Mouse (Mus musculus): Measurements from ENCODE around the gene Olfr1264. TPM values are rescaled to one million over a fixed set of nuclear protein-coding genes. Genes with fewer than 3 reads are reported as not detected.

Gene Olfr1264
- not detected in 2 replicates for polyA plus RNA-seq (2014; fragmentation: Nextera tagmentation; extraction: Ambion mirVana)

DNA sequence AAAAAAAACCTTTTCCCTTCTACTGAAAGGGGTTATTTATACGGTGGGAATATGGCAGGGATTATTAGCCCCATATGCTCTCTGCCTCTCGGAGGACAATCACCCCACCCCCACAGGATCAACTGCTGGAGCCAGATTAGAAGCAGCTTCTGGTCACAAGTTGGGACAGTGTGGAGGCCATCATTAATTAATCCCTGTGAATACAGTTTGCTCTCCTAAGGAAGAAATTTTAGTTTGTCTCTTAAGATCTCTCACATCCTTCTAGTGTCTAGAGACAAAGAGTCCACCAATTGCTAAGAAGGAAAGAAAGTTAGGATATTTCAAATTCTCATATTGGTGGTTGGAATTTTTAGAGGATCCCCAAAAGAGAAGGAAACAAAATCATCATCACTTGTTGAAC, at the start of gene Olfr1264:
Olfr1264 (minus strand) TSS at position 101 of the 400 bp plus-strand sequence.
- Histone ChIP-seq H3K4me1 (ENCODE audit: control insufficient read depth, insufficient read depth, low read length) (no peaks in the 10 kb centered on the region), H3K27ac (replicated peaks; ENCODE audit: low read depth, low read length) (no peak within 1 kb of the TSS), H3K4me3 (ENCODE audit: low read depth, low read length) (no peak within 1 kb of the TSS), H3K36me3 (ENCODE audit: control insufficient read depth, insufficient read depth, low read length) (no peaks in the 10 kb centered on the region), H3K4me2 (ENCODE audit: low read depth, severe bottlenecking) (no peak within 1 kb of the TSS), H3K9me3 (ENCODE audit: control insufficient read depth, low read length) (no peaks in the 10 kb centered on the region), H3K27me3 (ENCODE audit: control insufficient read depth, insufficient read depth, low read length) (no peaks in the 10 kb centered on the region), H3K9ac (ENCODE audit: low read length) (no peak within 1 kb of the TSS)
- DNase-seq (ENCODE audit: low spot score) (no peak), ATAC-seq (ENCODE audit: insufficient number of reproducible peaks, low FRiP score, low TSS enrichment, low read depth) (no peak)
- WGBS = 15% methylated on average over 2 of the region's 2 CpGs

DNA sequence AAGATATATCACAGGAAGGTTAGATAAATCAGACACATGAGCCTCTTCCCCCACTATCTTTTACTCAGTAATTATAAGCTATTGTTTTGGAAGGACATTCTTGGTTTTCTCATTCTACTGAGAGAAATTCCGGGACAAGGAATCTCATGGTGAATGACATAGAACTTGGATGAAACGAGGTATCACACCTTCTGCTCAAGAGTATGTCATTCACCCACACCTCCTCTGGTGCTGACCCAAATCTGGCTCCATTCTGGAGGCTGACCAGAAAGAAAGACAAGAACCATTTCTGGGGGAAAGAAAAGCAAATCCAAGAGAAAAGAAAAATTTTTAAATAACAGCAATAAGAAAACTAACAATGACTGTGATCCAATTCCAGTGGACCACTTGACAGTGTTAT, 44.7 kb upstream of the Olfr1264 start:
- H3K27ac ChIP-seq (replicated peaks; ENCODE audit: low read depth, low read length) = no peak overlapping the region
- no peaks in the 10 kb centered on the region for H3K4me1 ChIP-seq (ENCODE audit: control insufficient read depth, insufficient read depth, low read length)
- DNase-seq (ENCODE audit: low spot score) = no peak
- no peaks in the 10 kb centered on the region for H3K27me3 ChIP-seq (ENCODE audit: control insufficient read depth, insufficient read depth, low read length)
- no peaks in the 10 kb centered on the region for H3K9me3 ChIP-seq (ENCODE audit: control insufficient read depth, low read length)
- H3K36me3 ChIP-seq (ENCODE audit: control insufficient read depth, insufficient read depth, low read length) = no peaks in the 10 kb centered on the region
- WGBS = 70% methylated on average over 2 of the region's 2 CpGs
- H3K4me3 ChIP-seq (ENCODE audit: low read depth, low read length) = no peak overlapping the region
- no peak overlapping the region for H3K4me2 ChIP-seq (ENCODE audit: low read depth, severe bottlenecking)
- no peak for ATAC-seq (ENCODE audit: insufficient number of reproducible peaks, low FRiP score, low TSS enrichment, low read depth)
- no peak overlapping the region for H3K9ac ChIP-seq (ENCODE audit: low read length)

DNA sequence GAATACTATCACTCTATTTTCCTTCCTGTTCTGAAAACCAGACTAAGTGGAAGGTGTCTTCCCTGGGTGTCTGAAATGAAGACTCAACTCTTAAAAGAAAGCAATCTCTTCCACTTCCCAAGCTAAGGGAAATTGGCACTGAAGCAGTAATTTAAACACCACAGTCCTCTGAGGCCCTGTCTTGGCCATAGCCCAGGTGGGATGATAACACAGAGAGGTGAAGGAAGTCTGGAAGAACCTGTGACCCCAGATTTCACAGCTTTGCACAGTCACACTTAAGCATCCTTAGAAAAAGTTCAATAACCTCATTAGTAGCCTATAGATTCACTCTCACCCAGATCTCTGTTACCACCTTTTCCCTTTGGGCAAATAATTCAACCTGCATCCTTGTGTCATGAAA, 38.1 kb upstream of the Olfr1264 start, which contains the start of gene Olfr140:
Olfr140 (minus strand) TSS at position 101 of the 400 bp plus-strand sequence.
- H3K9ac ChIP-seq (ENCODE audit: low read length) = no peak within 1 kb of the TSS
- ATAC-seq (ENCODE audit: insufficient number of reproducible peaks, low FRiP score, low TSS enrichment, low read depth) (no peak), DNase-seq (ENCODE audit: low spot score) (no peak)
- no peak within 1 kb of the TSS for H3K4me3 ChIP-seq (ENCODE audit: low read depth, low read length)
- H3K27ac ChIP-seq (replicated peaks; ENCODE audit: low read depth, low read length) = no peak within 1 kb of the TSS
- no peak within 1 kb of the TSS for H3K4me2 ChIP-seq (ENCODE audit: low read depth, severe bottlenecking)
- no peaks in the 10 kb centered on the region for H3K9me3 ChIP-seq (ENCODE audit: control insufficient read depth, low read length)
- H3K27me3 ChIP-seq (ENCODE audit: control insufficient read depth, insufficient read depth, low read length) = no peaks in the 10 kb centered on the region
- H3K36me3 ChIP-seq (ENCODE audit: control insufficient read depth, insufficient read depth, low read length) = no peaks in the 10 kb centered on the region
- H3K4me1 ChIP-seq (ENCODE audit: control insufficient read depth, insufficient read depth, low read length) = no peaks in the 10 kb centered on the region

DNA sequence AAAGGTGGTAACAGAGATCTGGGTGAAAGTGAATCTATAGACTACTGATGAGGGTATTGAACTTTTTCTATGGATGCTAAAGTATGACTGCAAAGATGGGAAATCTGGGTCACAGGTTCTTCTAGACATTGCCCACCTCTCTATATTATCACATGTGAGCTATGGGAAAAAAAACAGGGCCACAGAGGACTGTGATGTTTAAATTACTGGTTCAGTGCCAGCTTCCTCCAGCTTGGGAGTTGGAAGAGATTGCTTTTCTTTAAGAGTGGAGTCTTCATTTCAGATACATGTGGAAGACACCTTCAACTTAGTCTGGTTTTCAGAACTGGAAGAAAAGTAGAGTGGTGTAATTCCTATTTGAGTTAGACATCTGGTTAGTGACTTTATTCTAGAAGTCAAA, 9.7 kb upstream of the Olfr1264 start, which contains the start of gene Olfr1265:
Olfr1265 (plus strand) TSS at position 301 of the 400 bp plus-strand sequence.
- ATAC-seq (ENCODE audit: insufficient number of reproducible peaks, low FRiP score, low TSS enrichment, low read depth) = no peak
- no peaks in the 10 kb centered on the region for H3K9me3 ChIP-seq (ENCODE audit: control insufficient read depth, low read length)

DNA sequence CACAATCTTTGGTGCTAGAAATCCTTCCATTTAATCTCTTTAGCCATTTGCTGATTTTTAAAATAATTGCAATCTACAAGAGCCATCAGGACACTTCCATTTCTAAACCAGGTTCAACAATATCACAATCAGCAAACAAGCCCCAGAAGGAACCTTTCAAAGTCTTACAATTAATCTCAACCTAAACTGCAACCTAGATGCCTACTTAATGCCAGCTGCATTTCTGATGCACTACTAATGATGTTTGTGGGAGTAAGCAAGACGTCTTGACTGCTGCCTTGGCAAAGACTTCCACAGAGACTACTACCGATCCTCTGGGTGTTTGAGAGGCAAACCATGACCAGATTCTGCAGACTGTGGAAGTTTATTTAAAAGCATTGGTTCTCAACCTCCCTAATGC, 13.5 kb downstream of the Olfr1264 start, which contains the start of gene Olfr1263:
Olfr1263 (plus strand) TSS at position 301 of the 400 bp plus-strand sequence.
- WGBS = 77% methylated on average over 2 of the region's 2 CpGs

More for the DNA sequence above, 9.7 kb upstream of the Olfr1264 start, which contains the start of gene Olfr1265:
- Histone ChIP-seq H3K4me2 (ENCODE audit: low read depth, severe bottlenecking) (no peak within 1 kb of the TSS), H3K9ac (ENCODE audit: low read length) (no peak within 1 kb of the TSS), H3K36me3 (ENCODE audit: control insufficient read depth, insufficient read depth, low read length) (no peaks in the 10 kb centered on the region), H3K27ac (replicated peaks; ENCODE audit: low read depth, low read length) (no peak within 1 kb of the TSS), H3K4me1 (ENCODE audit: control insufficient read depth, insufficient read depth, low read length) (no peaks in the 10 kb centered on the region), H3K4me3 (ENCODE audit: low read depth, low read length) (no peak within 1 kb of the TSS), H3K27me3 (ENCODE audit: control insufficient read depth, insufficient read depth, low read length) (no peaks in the 10 kb centered on the region)
- no peak for DNase-seq (ENCODE audit: low spot score)

DNA sequence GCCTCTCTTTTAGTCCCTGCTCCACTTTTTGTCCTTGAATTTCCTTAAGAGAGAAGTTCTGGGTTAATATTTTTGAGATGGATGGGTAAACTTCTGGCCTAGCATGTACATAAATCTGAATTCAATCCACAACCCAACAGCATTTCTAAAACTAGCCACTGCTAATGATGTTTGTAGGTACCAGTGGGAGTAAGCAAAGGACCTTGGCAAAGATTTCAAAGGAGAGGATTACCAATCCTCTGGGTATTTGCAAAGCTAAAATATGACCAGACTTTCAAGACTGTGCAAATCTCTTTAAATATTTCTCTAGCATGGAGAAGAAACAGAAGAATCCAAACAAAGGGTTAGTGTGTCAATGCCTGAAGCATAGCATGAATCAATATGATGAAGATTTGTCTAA, 25.5 kb downstream of the Olfr1264 start, which contains the start of gene Olfr1262:
Olfr1262 (plus strand) TSS at position 301 of the 400 bp plus-strand sequence.
- no peak within 1 kb of the TSS for H3K9ac ChIP-seq (ENCODE audit: low read length)
- H3K4me2 ChIP-seq (ENCODE audit: low read depth, severe bottlenecking) = no peak within 1 kb of the TSS
- H3K4me3 ChIP-seq (ENCODE audit: low read depth, low read length) = no peak within 1 kb of the TSS
- no peaks in the 10 kb centered on the region for H3K27me3 ChIP-seq (ENCODE audit: control insufficient read depth, insufficient read depth, low read length)
- H3K27ac ChIP-seq (replicated peaks; ENCODE audit: low read depth, low read length) = no peak within 1 kb of the TSS
- H3K36me3 ChIP-seq (ENCODE audit: control insufficient read depth, insufficient read depth, low read length) = no peaks in the 10 kb centered on the region
- no peaks in the 10 kb centered on the region for H3K4me1 ChIP-seq (ENCODE audit: control insufficient read depth, insufficient read depth, low read length)
- H3K9me3 ChIP-seq (ENCODE audit: control insufficient read depth, low read length) = no peaks in the 10 kb centered on the region
- no peak for ATAC-seq (ENCODE audit: insufficient number of reproducible peaks, low FRiP score, low TSS enrichment, low read depth)
- no peak for DNase-seq (ENCODE audit: low spot score)

More for the DNA sequence above, 13.5 kb downstream of the Olfr1264 start, which contains the start of gene Olfr1263:
- H3K4me3 ChIP-seq (ENCODE audit: low read depth, low read length) = no peak within 1 kb of the TSS
- no peaks in the 10 kb centered on the region for H3K4me1 ChIP-seq (ENCODE audit: control insufficient read depth, insufficient read depth, low read length)
- H3K27ac ChIP-seq (replicated peaks; ENCODE audit: low read depth, low read length) = no peak within 1 kb of the TSS
- H3K9me3 ChIP-seq (ENCODE audit: control insufficient read depth, low read length) = no peaks in the 10 kb centered on the region
- H3K4me2 ChIP-seq (ENCODE audit: low read depth, severe bottlenecking) = no peak within 1 kb of the TSS
- no peaks in the 10 kb centered on the region for H3K36me3 ChIP-seq (ENCODE audit: control insufficient read depth, insufficient read depth, low read length)
- H3K27me3 ChIP-seq (ENCODE audit: control insufficient read depth, insufficient read depth, low read length) = no peaks in the 10 kb centered on the region
- no peak for DNase-seq (ENCODE audit: low spot score)
- no peak for ATAC-seq (ENCODE audit: insufficient number of reproducible peaks, low FRiP score, low TSS enrichment, low read depth)
- no peak within 1 kb of the TSS for H3K9ac ChIP-seq (ENCODE audit: low read length)

DNA sequence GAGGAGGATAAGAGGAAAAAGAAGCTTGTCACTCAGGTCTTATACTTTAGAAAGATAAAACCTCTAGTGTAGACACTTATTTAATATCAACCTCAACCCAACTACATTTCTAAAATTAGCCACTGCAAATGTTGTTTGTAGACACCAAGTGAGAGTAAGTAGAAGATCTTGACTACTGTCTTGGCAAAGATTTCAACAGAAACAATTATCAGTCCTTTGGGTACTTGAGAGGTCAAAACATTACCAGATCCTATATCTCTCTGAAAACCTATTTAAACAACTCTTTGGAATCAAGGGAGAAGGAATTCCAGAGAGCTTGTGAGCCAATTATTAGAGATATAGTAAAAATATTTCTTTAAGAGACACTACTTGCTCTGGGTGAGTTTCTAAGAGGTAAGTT, 34.5 kb downstream of the Olfr1264 start, which contains the start of gene Olfr1261:
Olfr1261 (plus strand) TSS at position 301 of the 400 bp plus-strand sequence.
- no peaks in the 10 kb centered on the region for H3K27me3 ChIP-seq (ENCODE audit: control insufficient read depth, insufficient read depth, low read length)
- no peak within 1 kb of the TSS for H3K27ac ChIP-seq (replicated peaks; ENCODE audit: low read depth, low read length)
- ATAC-seq (ENCODE audit: insufficient number of reproducible peaks, low FRiP score, low TSS enrichment, low read depth) = no peak
- no peak within 1 kb of the TSS for H3K4me3 ChIP-seq (ENCODE audit: low read depth, low read length)
- H3K9ac ChIP-seq (ENCODE audit: low read length) = no peak within 1 kb of the TSS
- no peak within 1 kb of the TSS for H3K4me2 ChIP-seq (ENCODE audit: low read depth, severe bottlenecking)
- H3K9me3 ChIP-seq (ENCODE audit: control insufficient read depth, low read length) = no peaks in the 10 kb centered on the region
- H3K4me1 ChIP-seq (ENCODE audit: control insufficient read depth, insufficient read depth, low read length) = no peaks in the 10 kb centered on the region
- DNase-seq (ENCODE audit: low spot score) = no peak
- no peaks in the 10 kb centered on the region for H3K36me3 ChIP-seq (ENCODE audit: control insufficient read depth, insufficient read depth, low read length)

DNA sequence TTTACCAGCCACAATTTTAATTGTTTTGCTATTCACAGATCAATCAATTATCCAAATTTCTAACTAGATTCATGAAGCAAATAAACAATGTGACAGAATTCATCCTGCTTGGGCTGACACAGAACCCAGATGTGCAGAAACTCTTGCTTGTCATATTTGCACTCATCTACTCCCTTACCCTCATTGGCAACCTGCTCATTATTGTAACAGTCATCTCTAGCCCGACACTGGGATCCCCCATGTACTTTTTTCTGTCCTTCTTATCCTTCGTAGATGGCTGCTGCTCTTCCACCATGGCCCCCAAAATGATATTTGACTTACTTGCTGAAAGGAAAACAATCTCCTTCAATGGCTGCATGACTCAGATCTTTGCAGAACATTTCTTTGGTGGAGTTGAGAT, 47.7 kb downstream of the Olfr1264 start:
- ATAC-seq (ENCODE audit: insufficient number of reproducible peaks, low FRiP score, low TSS enrichment, low read depth) (no peak), DNase-seq (ENCODE audit: low spot score) (no peak)
- Histone ChIP-seq H3K27me3 (ENCODE audit: control insufficient read depth, insufficient read depth, low read length) (no peaks in the 10 kb centered on the region), H3K27ac (replicated peaks; ENCODE audit: low read depth, low read length) (no peak overlapping the region), H3K4me2 (ENCODE audit: low read depth, severe bottlenecking) (no peak overlapping the region), H3K9me3 (ENCODE audit: control insufficient read depth, low read length) (no peaks in the 10 kb centered on the region), H3K36me3 (ENCODE audit: control insufficient read depth, insufficient read depth, low read length) (no peaks in the 10 kb centered on the region), H3K4me1 (ENCODE audit: control insufficient read depth, insufficient read depth, low read length) (no peaks in the 10 kb centered on the region), H3K9ac (ENCODE audit: low read length) (no peak overlapping the region), H3K4me3 (ENCODE audit: low read depth, low read length) (no peak overlapping the region)
- WGBS = 84% methylated on average over 2 of the region's 2 CpGs

DNA sequence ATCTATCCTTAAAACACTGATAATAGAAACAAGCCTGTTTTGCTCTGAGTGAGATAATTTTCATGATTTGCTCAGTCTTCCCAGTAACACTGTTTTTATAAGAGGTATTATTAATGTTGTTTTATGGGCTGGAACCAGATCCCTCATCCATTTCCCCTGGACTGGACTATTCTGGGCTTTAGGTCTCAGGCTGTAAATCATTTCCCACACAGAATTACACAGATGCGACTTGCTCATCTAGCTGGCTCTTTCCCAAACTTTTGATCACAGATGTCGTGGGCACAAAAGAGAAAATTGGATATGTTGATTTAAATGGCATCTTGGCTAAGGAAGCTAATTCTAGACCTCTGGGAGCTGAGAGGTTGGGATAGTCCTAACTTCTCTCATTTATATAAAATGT, 51.2 kb downstream of the Olfr1264 start, which contains the start of gene Olfr1260:
Olfr1260 (plus strand) TSS at position 157 of the 400 bp plus-strand sequence.
- Histone ChIP-seq H3K4me3 (ENCODE audit: low read depth, low read length) (no peak within 1 kb of the TSS), H3K9me3 (ENCODE audit: control insufficient read depth, low read length) (no peaks in the 10 kb centered on the region), H3K4me1 (ENCODE audit: control insufficient read depth, insufficient read depth, low read length) (no peaks in the 10 kb centered on the region), H3K27me3 (ENCODE audit: control insufficient read depth, insufficient read depth, low read length) (no peaks in the 10 kb centered on the region), H3K9ac (ENCODE audit: low read length) (no peak within 1 kb of the TSS), H3K36me3 (ENCODE audit: control insufficient read depth, insufficient read depth, low read length) (no peaks in the 10 kb centered on the region), H3K4me2 (ENCODE audit: low read depth, severe bottlenecking) (no peak within 1 kb of the TSS), H3K27ac (replicated peaks; ENCODE audit: low read depth, low read length) (no peak within 1 kb of the TSS)
- no peak for ATAC-seq (ENCODE audit: insufficient number of reproducible peaks, low FRiP score, low TSS enrichment, low read depth)
- WGBS = 72% methylated on average over 2 of the region's 2 CpGs
- DNase-seq (ENCODE audit: low spot score) = no peak
